Mouse (Mus musculus): ENCODE data around the gene Gm49601. TPM values are rescaled to one million over a fixed set of nuclear protein-coding genes. Genes with fewer than 3 reads are reported as not detected.
A peak's percentile ranks its signal among the peaks of the same experiment; 100 is the strongest.

Gene Gm49601
- total RNA-seq (2021) = 1 to 10 TPM; 1.1 to 4.9 TPM
- long read RNA-seq, experiment 1 = 0 reads
- long read RNA-seq, experiment 2 = 0 reads

DNA sequence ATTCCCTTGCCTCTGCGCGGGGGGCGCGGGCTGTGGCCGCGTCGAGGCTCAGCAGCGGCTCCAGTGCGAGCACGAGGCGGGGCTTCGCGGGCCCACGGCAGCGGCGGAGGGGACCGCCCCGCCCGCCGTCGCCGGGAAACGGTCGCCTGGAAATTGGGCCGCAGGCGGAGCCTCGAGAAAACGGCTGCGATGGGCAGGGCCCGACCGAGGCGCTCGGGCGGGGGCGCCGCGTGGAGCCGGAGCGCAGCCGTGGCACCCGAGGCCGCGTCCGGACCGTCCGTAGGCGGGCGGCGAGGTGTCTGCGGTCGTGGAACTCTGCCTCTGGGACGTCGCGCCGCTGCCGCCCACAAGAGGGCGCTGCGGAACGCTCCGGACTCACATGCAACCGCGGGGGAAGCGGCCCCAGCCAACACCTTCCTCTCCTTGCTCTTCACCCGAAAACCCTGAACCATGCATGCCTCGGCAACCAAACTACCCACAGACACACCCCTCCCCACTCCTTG, at the start of gene Gm49601:
Gene Gm49601 (minus strand): TSS at position 52 of the 503 bp plus-strand sequence.
- DNase-seq = peak; percentile 88 to 89

DNA sequence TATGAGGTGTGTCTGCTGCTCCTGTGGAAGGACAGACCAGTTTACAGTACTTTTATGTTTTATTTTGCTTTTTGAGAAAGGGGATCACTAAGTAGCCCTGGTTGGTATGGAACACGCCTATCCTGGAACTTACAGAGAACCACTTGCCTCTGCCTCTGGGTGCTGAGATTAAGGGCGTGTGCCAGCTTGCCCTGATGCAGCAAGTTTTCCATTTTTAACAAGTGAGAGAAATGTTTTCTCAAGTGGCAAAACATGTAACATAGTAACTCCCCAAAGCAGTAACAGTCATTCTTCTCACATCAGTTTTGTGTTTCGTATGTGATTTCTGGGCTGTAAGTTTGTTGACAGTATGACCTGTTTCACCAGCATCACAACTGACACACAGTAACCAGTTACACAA, 46.8 kb upstream of the Gm49601 start:
- no peak for DNase-seq

DNA sequence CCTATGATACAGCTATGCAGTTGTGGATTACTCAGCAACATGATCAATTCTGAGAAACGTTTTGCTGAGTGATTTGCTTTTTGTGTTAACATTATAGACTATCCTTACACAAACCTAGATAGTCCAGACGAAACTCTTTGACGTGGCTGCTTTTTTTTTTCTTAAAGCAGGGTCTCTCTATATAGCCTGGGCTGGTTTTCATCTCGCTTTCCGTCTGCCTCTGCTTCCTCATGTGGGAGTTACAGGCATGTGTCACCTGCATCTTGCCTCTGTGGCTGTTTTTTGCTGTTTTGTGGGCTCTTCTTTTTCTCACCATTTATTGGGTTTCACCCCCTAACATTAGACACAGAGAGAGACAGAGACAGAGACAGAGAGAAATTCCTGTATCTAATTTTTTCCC, 45.8 kb upstream of the Gm49601 start:
- no peak for DNase-seq

GRCm38 (mm10) chr16:18669914-18670313, 43.7 kb upstream of the Gm49601 start:
- DNase-seq = no peak

GRCm38 (mm10) chr16:18658597-18658996, 32.4 kb upstream of the Gm49601 start:
- DNase-seq = no peak

DNA sequence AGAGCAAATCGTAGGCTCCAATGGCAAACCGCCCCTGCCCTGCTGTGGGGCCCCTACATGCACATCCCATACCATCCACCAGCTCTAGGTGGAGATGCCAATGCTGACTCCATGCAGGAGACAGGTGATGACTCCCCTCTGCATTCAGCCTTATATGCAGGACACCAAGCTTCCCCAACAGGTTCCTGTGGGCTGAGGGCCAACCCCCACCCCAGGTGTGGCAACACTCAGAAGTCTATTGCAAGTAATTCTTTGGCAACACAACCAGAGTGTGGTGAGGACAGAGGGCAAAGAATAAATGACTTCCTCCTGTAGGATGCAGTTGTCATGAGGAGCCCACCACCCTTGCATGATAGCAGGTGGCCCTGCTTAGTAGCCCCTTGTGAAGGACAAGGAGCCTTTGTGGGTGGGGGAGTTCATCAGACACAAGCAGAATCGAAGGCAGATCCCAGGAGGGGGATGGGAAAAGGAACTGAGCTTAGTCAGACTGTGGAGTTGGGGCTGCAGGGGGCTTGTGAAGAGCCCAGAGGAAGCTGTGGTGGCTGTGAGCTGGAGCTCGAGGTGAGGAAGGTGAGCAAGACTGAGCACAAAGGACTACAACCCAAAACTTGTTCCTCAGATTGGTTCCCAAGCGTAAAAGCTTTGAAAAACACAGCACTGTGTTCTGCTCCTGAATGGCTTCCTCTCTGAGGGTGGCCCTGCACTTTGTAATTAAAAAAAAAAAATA, 29.3 kb upstream of the Gm49601 start:
- no peak for DNase-seq

- no peak for DNase-seq
Measured at GRCm38 (mm10) chr16:18653290-18654160, 27.3 kb upstream of the Gm49601 start.

DNA sequence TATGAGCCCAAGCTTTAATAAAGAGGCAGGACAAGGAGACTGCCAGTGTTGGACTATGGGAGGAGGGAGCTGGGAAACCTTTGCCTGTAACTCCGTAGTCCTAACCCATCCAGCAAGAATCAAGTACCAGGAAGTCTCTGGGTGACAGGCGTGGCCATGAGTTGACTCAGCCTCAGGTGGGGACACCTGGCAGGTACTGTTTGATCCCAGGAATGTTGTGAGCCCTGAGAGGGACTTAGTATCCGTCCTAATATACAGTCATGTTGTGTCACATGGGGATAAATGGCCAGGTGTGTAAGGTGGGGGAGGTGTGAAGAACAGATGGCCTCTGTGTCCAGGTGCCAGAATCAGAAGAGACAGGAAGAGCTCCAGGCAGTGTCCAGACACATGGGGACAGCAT, 22.9 kb upstream of the Gm49601 start:
- no peak for DNase-seq

- DNase-seq = no peak
Measured at GRCm38 (mm10) chr16:18645329-18645728, 19.1 kb upstream of the Gm49601 start.

DNA sequence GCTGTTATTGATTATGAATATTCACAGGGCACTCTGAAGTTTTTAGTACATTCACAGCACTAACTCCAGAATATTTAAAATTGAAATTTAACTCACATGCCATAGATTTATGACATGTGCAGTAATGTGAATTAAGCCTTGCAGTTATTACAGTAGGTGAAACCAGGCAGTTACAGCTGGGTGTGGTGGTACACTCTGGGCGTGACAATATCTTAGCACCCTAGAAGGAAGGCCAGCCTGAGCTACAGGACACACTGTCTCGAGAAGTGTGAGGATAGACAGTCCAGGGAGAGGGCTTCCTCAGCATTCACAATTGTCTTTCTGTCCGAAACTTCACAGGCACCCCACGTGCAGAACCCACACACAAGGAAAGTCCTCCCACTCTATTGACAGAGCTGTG, 18.3 kb upstream of the Gm49601 start:
- no peak for DNase-seq

DNA sequence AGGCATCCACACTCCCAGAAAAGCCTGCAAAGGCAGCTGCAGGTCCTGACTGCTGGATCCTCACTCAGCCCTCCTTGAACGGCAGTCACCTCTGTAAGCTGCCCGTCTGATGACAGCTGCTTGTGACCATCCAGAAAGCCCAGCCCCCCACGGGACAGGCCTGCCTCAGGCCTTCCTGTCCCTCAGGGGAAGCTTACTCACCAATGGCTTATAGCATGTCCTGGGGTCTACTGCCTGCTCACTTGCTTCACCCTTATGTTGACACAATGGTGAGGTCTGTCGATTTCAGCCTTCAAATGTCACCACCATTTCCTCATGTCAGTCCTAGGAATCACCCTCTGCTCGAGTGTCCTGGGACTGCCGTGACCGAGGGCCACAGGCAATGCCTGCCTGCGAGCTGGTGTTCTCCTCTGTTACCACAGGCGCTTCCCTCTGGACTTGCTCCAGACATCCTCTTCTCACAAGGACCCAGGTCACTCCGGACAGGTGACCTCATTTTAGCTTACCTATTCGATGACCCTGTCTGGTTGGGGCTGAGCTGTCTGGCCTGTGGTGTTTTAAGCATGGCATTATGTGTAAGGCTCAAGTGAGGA, 17.3 kb upstream of the Gm49601 start:
- DNase-seq = no peak

DNA sequence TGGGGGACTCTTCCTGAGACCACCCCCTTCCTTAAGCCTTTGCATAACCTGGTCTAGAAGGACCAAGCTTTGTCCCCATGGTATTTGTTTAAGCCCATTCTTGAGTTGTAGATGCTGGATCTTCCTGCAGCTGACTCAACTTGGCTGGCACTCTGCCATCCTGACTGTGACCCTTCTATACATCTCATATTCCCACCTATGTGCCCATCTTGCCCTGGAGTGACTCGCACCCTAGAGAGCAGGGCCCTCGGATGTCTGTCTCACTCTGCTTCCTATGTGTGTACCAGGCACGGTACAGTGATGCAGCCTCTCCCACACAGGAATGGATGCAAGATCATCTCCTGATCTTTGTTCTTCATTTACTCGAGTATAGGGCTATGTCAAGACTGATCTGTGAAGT, 16.7 kb upstream of the Gm49601 start:
- no peak for DNase-seq

DNA sequence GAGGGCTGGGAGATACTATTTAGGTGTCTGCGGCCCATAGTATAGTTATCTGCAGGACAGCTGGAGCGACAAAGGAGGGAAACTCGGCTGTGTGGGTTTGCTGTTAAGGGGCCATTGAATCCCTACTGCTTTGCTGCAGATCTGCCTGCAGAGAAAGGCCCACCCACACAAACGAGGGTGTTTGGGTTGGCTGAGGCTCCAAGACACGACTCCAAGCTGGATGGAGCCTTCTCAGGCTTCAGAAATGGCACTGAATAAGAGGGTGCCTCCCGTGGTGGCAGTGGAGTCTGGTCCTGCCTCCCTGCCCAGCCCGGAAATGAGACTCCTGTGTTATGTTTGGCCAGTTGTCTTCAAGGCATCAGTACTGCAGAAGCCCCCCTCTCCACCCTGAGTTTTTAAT, 16.1 kb upstream of the Gm49601 start:
- DNase-seq = no peak

GRCm38 (mm10) chr16:18639382-18639929, 13.2 kb upstream of the Gm49601 start:
- DNase-seq = no peak

DNA sequence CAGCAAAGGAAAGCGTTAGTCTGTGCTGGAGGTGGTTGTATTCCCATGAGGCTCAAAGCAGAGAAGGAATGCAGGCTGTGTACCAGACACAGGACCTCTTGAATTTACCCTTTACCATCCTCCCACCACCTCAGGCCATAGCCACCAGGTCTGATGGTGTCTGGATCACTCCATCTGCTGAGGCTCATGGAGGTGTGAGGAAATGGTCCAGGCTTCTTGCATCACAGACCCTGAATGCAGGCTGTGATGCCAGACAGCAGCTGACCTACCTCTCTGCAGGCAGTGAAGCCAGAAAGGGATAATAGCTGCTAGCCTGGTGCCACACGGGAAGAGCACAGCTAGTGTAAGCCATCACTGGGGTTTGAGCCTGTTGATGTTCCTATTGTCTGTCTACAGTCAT, 12.2 kb upstream of the Gm49601 start:
- no peak for DNase-seq

DNA sequence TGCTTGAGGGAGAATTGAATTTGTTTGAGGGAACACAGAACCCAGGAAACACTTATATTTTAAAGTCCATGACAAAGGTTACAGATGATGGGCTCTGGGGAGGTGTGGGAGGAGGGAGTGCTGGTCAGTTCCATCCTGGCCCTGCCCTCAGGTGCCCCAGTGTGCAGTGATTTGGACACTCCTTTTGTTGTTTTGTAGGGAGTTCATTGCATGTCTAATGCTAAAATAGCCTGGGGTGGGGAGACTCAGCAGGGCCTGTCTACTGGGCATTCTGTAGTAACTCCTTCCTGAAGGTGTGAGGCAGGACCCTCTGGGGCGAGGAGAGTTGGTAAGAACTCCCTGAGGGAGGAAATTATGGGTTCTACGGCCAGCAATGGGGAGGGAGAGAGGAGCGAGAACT, 10.6 kb upstream of the Gm49601 start:
- no peak for DNase-seq

DNA sequence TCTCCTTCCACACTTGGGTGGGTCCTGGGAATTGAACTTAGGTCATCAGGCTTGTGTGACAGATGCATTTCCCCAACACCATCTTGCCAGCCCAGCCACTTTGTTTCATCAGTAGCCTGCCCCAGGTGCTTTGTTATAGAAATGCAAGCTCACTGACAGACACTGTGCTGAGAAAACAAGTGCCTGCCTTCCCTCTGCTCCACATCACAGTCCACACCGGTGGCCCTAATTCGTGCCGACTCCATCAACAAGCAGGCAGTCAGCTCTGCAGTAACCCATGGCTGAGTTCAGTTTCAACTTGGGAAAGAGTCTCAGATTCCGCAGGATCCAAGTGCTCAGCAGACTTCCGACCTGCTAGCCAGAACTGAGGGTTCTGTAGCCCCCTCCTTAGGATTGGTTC, 10.2 kb upstream of the Gm49601 start:
- no peak for DNase-seq

GRCm38 (mm10) chr16:18633333-18633732, 7.1 kb upstream of the Gm49601 start:
- DNase-seq = no peak

DNA sequence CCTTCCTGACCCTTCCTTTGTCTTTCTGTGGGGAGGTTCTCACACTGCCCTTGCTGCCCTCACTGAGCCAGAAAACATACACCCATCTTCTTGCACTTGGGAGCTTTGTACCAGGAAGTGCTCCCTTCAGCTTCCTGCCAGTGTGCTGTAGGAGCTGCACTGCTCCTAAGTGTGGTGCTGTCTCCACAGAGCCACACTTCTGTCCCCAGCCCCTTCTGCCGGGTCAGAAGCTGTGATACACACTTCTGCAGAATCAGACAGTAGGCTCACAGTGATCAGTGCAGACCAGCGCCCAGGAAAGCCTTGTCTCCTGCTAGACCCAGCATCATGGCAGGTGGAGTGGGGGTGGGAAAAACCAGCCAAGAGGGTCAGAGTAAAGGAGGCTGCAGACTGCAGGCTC, 6.6 kb upstream of the Gm49601 start:
- no peak for DNase-seq

GRCm38 (mm10) chr16:18632059-18632458, 5.8 kb upstream of the Gm49601 start:
- DNase-seq = no peak

- DNase-seq = no peak
Measured at GRCm38 (mm10) chr16:18631141-18631540, 4.9 kb upstream of the Gm49601 start.

DNA sequence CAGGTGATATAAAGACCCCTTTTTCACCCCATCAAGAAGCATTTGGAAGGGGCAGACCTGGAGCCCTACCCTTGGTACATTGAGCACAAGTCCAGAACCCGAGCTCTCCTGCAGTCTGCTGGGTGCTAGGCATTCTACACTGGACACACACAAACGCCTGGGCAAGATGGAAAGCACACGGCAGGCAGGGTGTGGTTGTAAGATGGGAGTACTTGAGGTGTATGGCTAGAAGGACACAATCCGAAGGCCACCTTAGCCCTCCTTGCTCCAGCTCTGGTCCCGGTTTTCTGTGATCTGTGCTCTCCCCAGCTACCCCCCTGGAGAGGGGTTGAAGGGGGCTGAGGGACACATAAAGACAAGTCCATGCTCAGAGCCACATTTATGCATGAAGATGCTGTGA, 4.1 kb upstream of the Gm49601 start:
- no peak for DNase-seq
